Mouse (Mus musculus) heart, postnatal 0 days (tissue): ENCODE results near the gene Sult2a6.

Experiments
- CTCF ChIP-seq: IDR thresholded peaks from 2 replicates; pipeline ENCODE4 v1.5.1; 2016; ENCODE audit warnings: antibody characterized with exemption, control low read depth, low read depth
- EP300 ChIP-seq: IDR thresholded peaks from 2 replicates; pipeline ENCODE4 v1.6.1; 2016; ENCODE audit warnings: antibody characterized with exemption, low read depth

DNA sequence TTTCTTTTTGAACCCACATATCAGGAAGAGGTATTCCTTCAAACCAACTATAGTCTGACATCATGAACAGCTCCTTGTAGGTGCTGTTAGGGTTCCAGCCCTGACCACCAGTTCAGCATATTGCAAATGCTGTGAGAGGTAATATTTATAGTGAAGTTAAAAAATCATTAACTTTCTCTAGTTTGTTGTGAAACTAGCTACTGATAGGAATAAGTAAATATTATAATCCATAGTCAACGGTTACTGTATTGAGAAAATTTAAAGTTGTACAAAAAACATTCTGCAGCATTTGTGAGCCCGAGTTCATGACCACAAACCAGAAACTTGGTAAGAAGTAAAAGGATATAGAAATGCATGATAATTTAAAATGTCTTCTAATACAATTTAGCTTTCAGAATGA lies at the start of gene Sult2a6:
- TF ChIP-seq CTCF (no peak), EP300 (no peak)
